Mouse (Mus musculus): ENCODE results near the gene Olfr1389. TPM values are rescaled to one million over a fixed set of nuclear protein-coding genes. Genes with fewer than 3 reads are reported as not detected.
"Not testable (repeated sequence)": the region's sequence is repeated elsewhere in the genome, so short reads cannot be mapped to it uniquely, and the experiment has no call there.

Olfr1389 gene
- polyA plus RNA-seq, 1 experiment = 0.21 TPM

DNA sequence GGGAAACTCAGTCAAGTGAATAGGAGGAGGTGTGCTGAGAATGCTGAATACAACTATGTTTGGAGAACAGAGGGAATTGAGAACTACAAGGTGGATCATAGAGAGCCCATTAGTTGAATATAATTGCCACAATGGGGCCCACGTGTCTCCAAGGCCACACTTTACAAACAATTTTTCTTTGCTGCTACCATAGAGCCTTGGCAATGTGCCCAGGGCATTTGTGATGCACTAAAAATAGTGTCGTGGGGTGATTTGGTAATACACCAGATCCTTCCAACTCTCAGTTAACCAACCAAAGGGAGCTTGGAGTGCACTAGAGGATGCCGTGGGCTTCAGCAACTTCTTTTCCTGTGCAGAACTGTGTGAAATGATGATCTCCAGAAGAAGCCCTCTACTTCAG lies 13.5 kb downstream of the Olfr1389 start, which contains the start of gene Olfr1388:
TSS of gene Olfr1388 (plus strand) at position 214 of the 400 bp plus-strand sequence.
- Histone ChIP-seq H3K27ac (ENCODE audit: control insufficient read depth, insufficient read depth, low read depth, low read length) (no peak within 1 kb of the TSS), H3K36me3 (ENCODE audit: control insufficient read depth, insufficient read depth, low read length) (no peaks in the 10 kb centered on the region), H3K27me3 (ENCODE audit: control insufficient read depth, insufficient read depth, low read length) (no peaks in the 10 kb centered on the region), H3K4me1 (ENCODE audit: control insufficient read depth, insufficient read depth, low read length) (no peaks in the 10 kb centered on the region), H3K4me3 (ENCODE audit: control insufficient read depth, low read depth, low read length) (no peak within 1 kb of the TSS)
- TF ChIP-seq CTCF (IDR thresholded peaks at IDR 0.05; ENCODE audit: control insufficient read depth, insufficient read depth, insufficient replicate concordance, low read depth, low read length) (no peak), POLR2A (IDR thresholded peaks at IDR 0.05; ENCODE audit: control insufficient read depth, low read depth, low read length) (no peak)

DNA sequence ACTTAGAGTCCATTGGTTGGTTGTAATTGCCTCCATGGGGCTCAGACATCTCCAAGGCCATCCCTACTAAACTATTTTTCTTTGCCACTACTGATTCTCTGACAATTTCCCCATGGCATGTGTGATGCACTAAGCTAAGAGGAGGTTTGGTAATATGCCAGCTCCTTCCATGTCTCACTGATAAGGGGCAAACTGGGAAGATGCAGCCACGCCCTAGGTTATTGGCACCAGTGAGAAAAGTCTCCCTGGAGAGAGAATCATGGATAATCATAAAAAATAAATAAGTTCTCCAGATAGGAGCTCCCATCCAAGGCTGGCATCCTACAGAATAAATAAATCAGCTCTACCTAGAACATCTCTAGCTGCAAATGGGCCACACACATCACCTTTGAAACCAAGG lies 32.2 kb downstream of the Olfr1389 start, which contains the start of gene Olfr1387:
TSS of gene Olfr1387 (plus strand) at position 301 of the 400 bp plus-strand sequence.
- TF ChIP-seq CTCF (IDR thresholded peaks at IDR 0.05; ENCODE audit: control insufficient read depth, insufficient read depth, insufficient replicate concordance, low read depth, low read length) = no peak
- no peak for TF ChIP-seq POLR2A (IDR thresholded peaks at IDR 0.05; ENCODE audit: control insufficient read depth, low read depth, low read length)
- no peak within 1 kb of the TSS for H3K4me3 ChIP-seq (ENCODE audit: control insufficient read depth, low read depth, low read length)

DNA sequence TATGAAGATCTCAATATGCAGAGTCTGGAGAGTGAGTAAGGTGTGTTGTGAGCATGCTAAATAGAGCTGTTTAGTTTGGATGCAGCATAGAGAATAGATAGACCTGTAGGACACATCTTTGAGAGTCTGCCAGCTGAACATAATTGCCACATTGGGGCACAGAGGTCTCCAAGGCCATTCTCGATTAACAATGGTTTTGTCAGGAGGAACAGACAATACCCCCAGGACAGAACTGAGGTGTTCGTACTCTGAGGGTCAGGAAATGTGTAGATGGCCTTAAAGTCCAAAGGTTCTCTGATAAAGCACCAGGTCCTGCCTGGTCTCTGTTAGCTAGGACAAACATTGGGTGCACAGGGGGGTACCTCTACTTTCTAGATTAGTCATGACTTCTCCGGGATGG lies 41.9 kb downstream of the Olfr1389 start, which contains the start of gene Olfr1386:
TSS of gene Olfr1386 (plus strand) at position 301 of the 400 bp plus-strand sequence.
- not testable (repeated sequence) for H3K4me3 ChIP-seq (ENCODE audit: control insufficient read depth, low read depth, low read length); H3K4me1 ChIP-seq (ENCODE audit: control insufficient read depth, insufficient read depth, low read length); H3K27ac ChIP-seq (ENCODE audit: control insufficient read depth, insufficient read depth, low read depth, low read length); H3K27me3 ChIP-seq (ENCODE audit: control insufficient read depth, insufficient read depth, low read length); H3K36me3 ChIP-seq (ENCODE audit: control insufficient read depth, insufficient read depth, low read length)

More for the DNA sequence above, 32.2 kb downstream of the Olfr1389 start, which contains the start of gene Olfr1387:
- H3K27me3 ChIP-seq (ENCODE audit: control insufficient read depth, insufficient read depth, low read length) = no peaks in the 10 kb centered on the region
- H3K36me3 ChIP-seq (ENCODE audit: control insufficient read depth, insufficient read depth, low read length) = no peaks in the 10 kb centered on the region
- H3K27ac ChIP-seq (ENCODE audit: control insufficient read depth, insufficient read depth, low read depth, low read length) = no peak within 1 kb of the TSS
- H3K4me1 ChIP-seq (ENCODE audit: control insufficient read depth, insufficient read depth, low read length) = no peaks in the 10 kb centered on the region

Other genes with a start within 250 kb of the Olfr1389 start
- gene Btnl9, start 235.9 kb upstream of the Olfr1389 start, polyA plus RNA-seq (2012; rRNA removed) = 0.04 TPM in 2 replicates
- 4.7 and 5.4 TPM in 2 replicates for gene Zfp62, start 219.8 kb upstream of the Olfr1389 start, polyA plus RNA-seq (2012; rRNA removed)
- 13.9 and 16.0 TPM in 2 replicates for gene Mgat1, start 178.9 kb upstream of the Olfr1389 start, polyA plus RNA-seq (2012; rRNA removed)
- 4.6 and 4.7 TPM in 2 replicates for gene Olfr1393, start 144.8 kb upstream of the Olfr1389 start, polyA plus RNA-seq (2012; rRNA removed)
- 2.2 and 2.8 TPM in 2 replicates for gene Olfr1392, start 137.8 kb upstream of the Olfr1389 start, polyA plus RNA-seq (2012; rRNA removed)
- not detected in 2 replicates for gene Olfr10, start 118.3 kb upstream of the Olfr1389 start, polyA plus RNA-seq (2012; rRNA removed)
- not detected in 2 replicates for gene Olfr1391, start 100.3 kb upstream of the Olfr1389 start, polyA plus RNA-seq (2012; rRNA removed)
- gene Olfr1390, start 87.9 kb upstream of the Olfr1389 start, polyA plus RNA-seq (2012; rRNA removed) = not detected in 2 replicates
- 0.19 TPM in 1 of 2 replicates, not detected in the other for gene Olfr1388, start 13.6 kb downstream of the Olfr1389 start, polyA plus RNA-seq (2012; rRNA removed)
- not detected in 2 replicates for gene Olfr1387, start 32.3 kb downstream of the Olfr1389 start, polyA plus RNA-seq (2012; rRNA removed)
- gene Olfr1386, start 42.0 kb downstream of the Olfr1389 start, polyA plus RNA-seq (2012; rRNA removed) = not detected in 2 replicates
- gene Olfr1385, start 66.0 kb downstream of the Olfr1389 start, polyA plus RNA-seq (2012; rRNA removed) = not detected in 2 replicates
- not detected in 2 replicates for gene Olfr1384, start 83.7 kb downstream of the Olfr1389 start, polyA plus RNA-seq (2012; rRNA removed)
- not detected in 2 replicates for gene Olfr1383, start 96.6 kb downstream of the Olfr1389 start, polyA plus RNA-seq (2012; rRNA removed)
- 0.16 TPM in 1 of 2 replicates, not detected in the other for gene Olfr1382, start 105.2 kb downstream of the Olfr1389 start, polyA plus RNA-seq (2012; rRNA removed)
- not detected in 2 replicates for gene Olfr1381, start 120.4 kb downstream of the Olfr1389 start, polyA plus RNA-seq (2012; rRNA removed)
- not detected in 2 replicates for gene Olfr1380, start 133.8 kb downstream of the Olfr1389 start, polyA plus RNA-seq (2012; rRNA removed)
- 4.5 and 4.9 TPM in 2 replicates for gene Flt4, start 186.2 kb downstream of the Olfr1389 start, polyA plus RNA-seq (2012; rRNA removed)
- gene Scgb3a1, start 240.5 kb downstream of the Olfr1389 start, polyA plus RNA-seq (2012; rRNA removed) = 0.38 TPM in 1 of 2 replicates, not detected in the other